ENCODE assay signal across 8 mouse cellular contexts in the genomic region with DNA sequence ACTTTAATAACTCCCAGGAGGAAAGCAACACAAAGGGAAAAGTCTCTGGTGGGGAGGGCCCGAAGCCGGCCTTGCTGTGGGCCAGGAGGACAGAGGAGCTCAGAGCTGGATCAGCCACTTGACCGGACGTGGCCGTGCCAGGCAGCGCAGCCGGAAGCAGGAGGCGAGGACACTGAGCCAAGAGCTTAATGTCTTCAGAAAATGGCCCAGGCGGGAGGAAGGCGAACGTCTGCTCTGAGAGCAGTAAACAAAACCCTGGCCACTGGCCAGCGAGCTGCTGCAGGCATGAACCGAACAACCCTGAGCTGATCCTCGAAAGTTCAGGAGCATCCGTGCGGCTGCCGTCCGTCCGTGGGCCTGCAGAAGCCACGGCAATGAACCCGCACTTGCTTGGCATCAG. TPM values are rescaled to one million over a fixed set of nuclear protein-coding genes. Genes with fewer than 3 reads are reported as not detected.
DNase-seq lines count a peak whose midpoint lies in the region; ATAC-seq and TF ChIP-seq lines count a peak whose summit lies in the region.

No protein-coding gene starts in this region.

- H3K27ac ChIP-seq in heart, embryonic 11.5 days (ENCODE audit: low read depth, low read length) = peak overlapping the region; percentile 46; the same call in 1 of the 2 replicates
- H3K27ac ChIP-seq in kidney, postnatal 0 days = peak overlapping the region; percentile 70
- H3K27ac ChIP-seq in liver, embryonic 13.5 days = peak overlapping the region; percentile 47

- no peak overlapping the region for H3K4me3 ChIP-seq in heart, embryonic 11.5 days (ENCODE audit: low read depth, low read length)
- no peak overlapping the region for H3K4me3 ChIP-seq in kidney, postnatal 0 days (replicated peaks; ENCODE audit: low read depth, low read length)
- H3K4me3 ChIP-seq in liver, embryonic 13.5 days (replicated peaks) = no peak overlapping the region

- WGBS in heart, embryonic 11.5 days (ENCODE audit: insufficient replicate concordance) = 57% methylated on average over 21 of the region's 21 CpGs
- WGBS in kidney, postnatal 0 days = 38% methylated on average over 21 of the region's 21 CpGs
- 73% methylated on average over 21 of the region's 21 CpGs for WGBS in liver, embryonic 13.5 days (ENCODE audit: insufficient replicate concordance)

- no peaks in the 10 kb centered on the region for H3K36me3 ChIP-seq in heart, embryonic 11.5 days (ENCODE audit: control insufficient read depth, insufficient read depth, low read length)
- H3K36me3 ChIP-seq in kidney, postnatal 0 days (ENCODE audit: insufficient read depth, low read length) = no peaks in the 10 kb centered on the region
- H3K36me3 ChIP-seq in liver, embryonic 13.5 days = peaks cover 10% of the 10 kb centered on the region

- peaks cover 32% of the 10 kb centered on the region for H3K4me1 ChIP-seq in heart, embryonic 11.5 days (ENCODE audit: control insufficient read depth, insufficient read depth, low read length)
- H3K4me1 ChIP-seq in kidney, postnatal 0 days (replicated peaks; ENCODE audit: insufficient read depth, low read length) = peaks cover 19% of the 10 kb centered on the region; the same call in 1 of the 2 replicates
- peaks cover 61% of the 10 kb centered on the region for H3K4me1 ChIP-seq in liver, embryonic 13.5 days (replicated peaks)

- ATAC-seq in heart, embryonic 11.5 days (replicated peaks; ENCODE audit: insufficient number of reproducible peaks, low FRiP score, low TSS enrichment) = no peak
- ATAC-seq in kidney, postnatal 0 days (replicated peaks; ENCODE audit: low FRiP score, low read depth) = no peak; the same call in 1 of the 2 replicates
- no peak for ATAC-seq in liver, embryonic 13.5 days (ENCODE audit: low read depth)

- DNase-seq in frontal cortex, adult 2 months (ENCODE audit: extremely low spot score in 1 of 2, low spot score in 1 of 2) = peak; percentile 27 to 42
- no peak for DNase-seq in frontal cortex, postnatal 25 days (ENCODE audit: low spot score in 2 of 2)
- DNase-seq in cerebellum, postnatal 14 days = peak; percentile 89 to 94
- DNase-seq in kidney, postnatal 0 days (ENCODE audit: low spot score) = peak; percentile 71
- DNase-seq in liver, embryonic 13.5 days = no peak
- peak; percentile 36 to 38 for DNase-seq in right cerebral cortex, postnatal 36 days (ENCODE audit: low spot score in 2 of 2)
- DNase-seq in thymus, postnatal 10 days (ENCODE audit: low spot score in 2 of 2) = no peak

- no peak overlapping the region for H3K4me2 ChIP-seq in heart, embryonic 11.5 days
- H3K4me2 ChIP-seq in kidney, postnatal 0 days (ENCODE audit: low read length) = no peak overlapping the region
- no peak overlapping the region for H3K4me2 ChIP-seq in liver, embryonic 13.5 days

- no peaks in the 10 kb centered on the region for H3K27me3 ChIP-seq in heart, embryonic 11.5 days (ENCODE audit: control insufficient read depth, insufficient read depth, low read length)
- H3K27me3 ChIP-seq in kidney, postnatal 0 days (ENCODE audit: insufficient read depth, low read length) = no peaks in the 10 kb centered on the region
- no peaks in the 10 kb centered on the region for H3K27me3 ChIP-seq in liver, embryonic 13.5 days

- no peak for TF ChIP-seq CTCF in kidney, postnatal 0 days (IDR thresholded peaks at IDR 0.05; ENCODE audit: low read depth)

- H3K9me3 ChIP-seq in heart, embryonic 11.5 days (replicated peaks; ENCODE audit: control insufficient read depth, low read length) = no peaks in the 10 kb centered on the region
- H3K9me3 ChIP-seq in kidney, postnatal 0 days (replicated peaks; ENCODE audit: low read length) = no peaks in the 10 kb centered on the region
- H3K9me3 ChIP-seq in liver, embryonic 13.5 days (replicated peaks) = no peaks in the 10 kb centered on the region

- peak overlapping the region; percentile 8; the same call in 1 of the 2 replicates for H3K9ac ChIP-seq in heart, embryonic 11.5 days (ENCODE audit: low read depth, low read length)
- no peak overlapping the region for H3K9ac ChIP-seq in kidney, postnatal 0 days (ENCODE audit: low read depth, low read length)
- H3K9ac ChIP-seq in liver, embryonic 13.5 days = no peak overlapping the region

RNA-seq across cellular contexts. Expression of gene Irs2, which starts 29.9 kb away (rescaled TPM):
- 13.0 and 16.6 TPM in 2 replicates for polyA plus RNA-seq in frontal cortex, adult 2 months (2012; rRNA removed)
- polyA plus RNA-seq in heart, embryonic 11.5 days (2014; fragmentation: Nextera tagmentation; extraction: Ambion mirVana) = 4.4 and 5.0 TPM in 2 replicates
- polyA plus RNA-seq in kidney, postnatal 0 days (2015; fragmentation: Nextera tagmentation; extraction: Ambion mirVana) = 7.0 and 8.5 TPM in 2 replicates
- polyA plus RNA-seq in liver, embryonic 13.5 days (2015; fragmentation: Nextera tagmentation; extraction: Ambion mirVana) = 2.9 and 3.4 TPM in 2 replicates

Comparison
In these comparisons a context has a peak if more than half of its experiments do, and no peak if none do; other contexts are left out.
1. DNase-seq: peak in frontal cortex, adult 2 months (2 of 2), cerebellum, postnatal 14 days (2 of 2), kidney, postnatal 0 days (single experiment) and right cerebral cortex, postnatal 36 days (2 of 2); none in frontal cortex, postnatal 25 days (0 of 2), liver, embryonic 13.5 days (single experiment) and thymus, postnatal 10 days (0 of 2).
2. Peak in every context shown above with its lines, with median percentiles within 50 percentile points of each other: H3K27ac ChIP-seq.